Mouse (Mus musculus) embryonic facial prominence, embryonic 13.5 days (tissue): Measurements from ENCODE around the gene Fam122a. TPM values are rescaled to one million over a fixed set of nuclear protein-coding genes. Genes with fewer than 3 reads are reported as not detected.

Source experiments
- ATAC-seq: fragments of 200-750 bp; cut with Nextera tagmentation; 2 replicates; pipeline ENCODE4 v1.8.0; 2017; ENCODE audit warnings: low read depth; ENCODE audit not compliant: insufficient number of reproducible peaks, insufficient read depth, low FRiP score, low TSS enrichment
- H3K27ac ChIP-seq: fragments of 300-500 bp; sonication (generic); 2 replicates; pipeline ENCODE4 v1.5.1; 2015; ENCODE audit warnings: moderate library complexity, mild to moderate bottlenecking, inconsistent platforms
- H3K27me3 ChIP-seq: fragments of 300-500 bp; sonication (generic); 2 replicates; pipeline ENCODE4 v1.6.1; 2015; ENCODE audit warnings: mild to moderate bottlenecking, inconsistent platforms
- H3K36me3 ChIP-seq: fragments of 300-500 bp; sonication (generic); 2 replicates; pipeline ENCODE4 v1.6.1; 2015; ENCODE audit warnings: mild to moderate bottlenecking, inconsistent platforms
- H3K4me1 ChIP-seq: fragments of 300-500 bp; sonication (generic); 2 replicates; pipeline ENCODE4 v1.6.1; 2015; ENCODE audit warnings: inconsistent platforms
- H3K4me2 ChIP-seq: fragments of 300-500 bp; sonication (generic); 2 replicates; pipeline ENCODE4 v1.6.1; 2015; ENCODE audit warnings: moderate library complexity, mild to moderate bottlenecking, inconsistent platforms
- H3K4me3 ChIP-seq: fragments of 300-500 bp; sonication (generic); 2 replicates; pipeline ENCODE4 v1.5.1; 2015; ENCODE audit warnings: mild to moderate bottlenecking, inconsistent platforms
- H3K9ac ChIP-seq: fragments of 300-500 bp; sonication (generic); 2 replicates; pipeline ENCODE4 v1.6.1; 2015; ENCODE audit warnings: mild to moderate bottlenecking, inconsistent platforms
- H3K9me3 ChIP-seq: fragments of 300-500 bp; sonication (generic); 2 replicates; pipeline ENCODE4 v1.6.1; 2016; ENCODE audit warnings: inconsistent platforms
- WGBS: fragments of 180-500 bp; shearing (Covaris S2); methylation state at CpG from one replicate; pipeline ENCODE4 v1.1.7; 2015; ENCODE audit warnings: mixed read lengths; 5-methylcytosine and 5-hydroxymethylcytosine counted together
- polyA plus RNA-seq: library from polyadenylated mRNA; unstranded; fragments of >200 nt; fragmentation: Nextera tagmentation; extraction: Ambion mirVana; gene quantifications from 2 replicates; pipeline ENCODE4 v1.2.1, GENCODE M21; 2015

The Fam122a gene
- polyA plus RNA-seq, 1 experiment from 2014 or later: 59.4 TPM

GRCm38 (mm10) chr19:24511939-24512338, 34.8 kb upstream of the Fam122a start:
- no peaks in the 10 kb centered on the region for H3K36me3 ChIP-seq
- whole genome bisulfite sequencing: 87% methylated on average over 7 of the region's 7 CpGs
- H3K9ac ChIP-seq: no peak overlapping the region
- no peaks in the 10 kb centered on the region for H3K27me3 ChIP-seq
- no peak overlapping the region for H3K27ac ChIP-seq
- no peak for ATAC-seq
- peaks cover 5% of the 10 kb centered on the region; the same call in 1 of the 2 replicates for H3K4me1 ChIP-seq
- no peak overlapping the region for H3K4me3 ChIP-seq
- no peaks in the 10 kb centered on the region for H3K9me3 ChIP-seq
- H3K4me2 ChIP-seq: no peak overlapping the region

- ATAC-seq: no peak
- Histone ChIP-seq H3K4me2 (no peak overlapping the region), H3K9me3 (no peaks in the 10 kb centered on the region), H3K27ac (no peak overlapping the region), H3K27me3 (no peaks in the 10 kb centered on the region), H3K9ac (no peak overlapping the region), H3K4me3 (no peak overlapping the region), H3K36me3 (no peaks in the 10 kb centered on the region), H3K4me1 (peaks cover 5% of the 10 kb centered on the region; the same call in 1 of the 2 replicates)
- WGBS: 86% methylated on average over 6 of the region's 6 CpGs
Observed at GRCm38 (mm10) chr19:24509391-24509790, 32.2 kb upstream of the Fam122a start.

GRCm38 (mm10) chr19:24508087-24508767, 31.1 kb upstream of the Fam122a start:
- H3K9ac ChIP-seq: no peak overlapping the region
- no peaks in the 10 kb centered on the region for H3K36me3 ChIP-seq
- no peaks in the 10 kb centered on the region for H3K27me3 ChIP-seq
- WGBS: 36% methylated on average over 13 of the region's 13 CpGs
- H3K4me2 ChIP-seq: no peak overlapping the region
- H3K4me3 ChIP-seq: no peak overlapping the region
- H3K4me1 ChIP-seq: peaks cover 5% of the 10 kb centered on the region; the same call in 1 of the 2 replicates
- ATAC-seq: no peak
- H3K9me3 ChIP-seq: no peaks in the 10 kb centered on the region
- H3K27ac ChIP-seq: no peak overlapping the region

- Histone ChIP-seq H3K27me3 (no peaks in the 10 kb centered on the region), H3K27ac (no peak overlapping the region), H3K36me3 (no peaks in the 10 kb centered on the region), H3K9ac (no peak overlapping the region), H3K9me3 (no peaks in the 10 kb centered on the region), H3K4me1 (peaks cover 5% of the 10 kb centered on the region; the same call in 1 of the 2 replicates), H3K4me2 (no peak overlapping the region), H3K4me3 (no peak overlapping the region)
- ATAC-seq: no peak
- WGBS: 85% methylated on average over 10 of the region's 10 CpGs
Observed at GRCm38 (mm10) chr19:24502736-24503421, 25.7 kb upstream of the Fam122a start.

- no peak overlapping the region for H3K27ac ChIP-seq
- no peak for ATAC-seq
- H3K36me3 ChIP-seq: no peaks in the 10 kb centered on the region
- no peaks in the 10 kb centered on the region for H3K27me3 ChIP-seq
- H3K4me3 ChIP-seq: no peak overlapping the region
- H3K4me1 ChIP-seq: no peaks in the 10 kb centered on the region
- no peaks in the 10 kb centered on the region for H3K9me3 ChIP-seq
- H3K4me2 ChIP-seq: no peak overlapping the region
- H3K9ac ChIP-seq: no peak overlapping the region
Observed at GRCm38 (mm10) chr19:24501525-24501924, 24.4 kb upstream of the Fam122a start.

- no peak overlapping the region for H3K4me3 ChIP-seq
- H3K9me3 ChIP-seq: no peaks in the 10 kb centered on the region
- H3K36me3 ChIP-seq: no peaks in the 10 kb centered on the region
- 88% methylated on average over 5 of the region's 5 CpGs for WGBS
- no peak overlapping the region for H3K9ac ChIP-seq
- ATAC-seq: no peak
- H3K4me1 ChIP-seq: no peaks in the 10 kb centered on the region
- no peak overlapping the region for H3K27ac ChIP-seq
- no peaks in the 10 kb centered on the region for H3K27me3 ChIP-seq
- no peak overlapping the region for H3K4me2 ChIP-seq
Observed at GRCm38 (mm10) chr19:24500431-24500830, 23.3 kb upstream of the Fam122a start.

- ATAC-seq: no peak
- Histone ChIP-seq H3K4me1 (no peaks in the 10 kb centered on the region), H3K36me3 (no peaks in the 10 kb centered on the region), H3K27ac (no peak overlapping the region), H3K4me3 (no peak overlapping the region), H3K27me3 (no peaks in the 10 kb centered on the region), H3K4me2 (no peak overlapping the region), H3K9ac (no peak overlapping the region), H3K9me3 (no peaks in the 10 kb centered on the region)
- 77% methylated on average over 3 of the region's 3 CpGs for WGBS
Observed at GRCm38 (mm10) chr19:24499291-24499690, 22.1 kb upstream of the Fam122a start.

GRCm38 (mm10) chr19:24493887-24494286, 16.7 kb upstream of the Fam122a start:
- 81% methylated on average over 4 of the region's 4 CpGs for WGBS
- no peaks in the 10 kb centered on the region for H3K4me1 ChIP-seq
- H3K9me3 ChIP-seq: no peaks in the 10 kb centered on the region
- no peak overlapping the region for H3K27ac ChIP-seq
- H3K4me2 ChIP-seq: no peak overlapping the region
- H3K4me3 ChIP-seq: no peak overlapping the region
- no peaks in the 10 kb centered on the region for H3K27me3 ChIP-seq
- H3K9ac ChIP-seq: no peak overlapping the region
- no peaks in the 10 kb centered on the region for H3K36me3 ChIP-seq
- no peak for ATAC-seq

GRCm38 (mm10) chr19:24491824-24492223, 14.7 kb upstream of the Fam122a start:
- no peaks in the 10 kb centered on the region for H3K27me3 ChIP-seq
- no peak for ATAC-seq
- H3K4me2 ChIP-seq: no peak overlapping the region
- no peaks in the 10 kb centered on the region for H3K36me3 ChIP-seq
- H3K9me3 ChIP-seq: no peaks in the 10 kb centered on the region
- no peak overlapping the region for H3K27ac ChIP-seq
- no peak overlapping the region for H3K9ac ChIP-seq
- WGBS: 33% methylated on average over 3 of the region's 3 CpGs
- no peak overlapping the region for H3K4me3 ChIP-seq
- no peaks in the 10 kb centered on the region for H3K4me1 ChIP-seq

GRCm38 (mm10) chr19:24490275-24490674, 13.1 kb upstream of the Fam122a start:
- no peak overlapping the region for H3K4me2 ChIP-seq
- H3K4me1 ChIP-seq: no peaks in the 10 kb centered on the region

GRCm38 (mm10) chr19:24486433-24487296, 9.5 kb upstream of the Fam122a start:
- H3K9me3 ChIP-seq: no peaks in the 10 kb centered on the region
- no peak overlapping the region for H3K27ac ChIP-seq
- 70% methylated on average over 8 of the region's 8 CpGs for WGBS
- no peak overlapping the region for H3K9ac ChIP-seq
- no peak overlapping the region for H3K4me3 ChIP-seq
- H3K27me3 ChIP-seq: no peaks in the 10 kb centered on the region
- no peaks in the 10 kb centered on the region for H3K4me1 ChIP-seq
- H3K4me2 ChIP-seq: no peak overlapping the region
- no peaks in the 10 kb centered on the region for H3K36me3 ChIP-seq
- no peak for ATAC-seq

More at GRCm38 (mm10) chr19:24490275-24490674, 13.1 kb upstream of the Fam122a start:
- H3K27me3 ChIP-seq: no peaks in the 10 kb centered on the region
- no peaks in the 10 kb centered on the region for H3K9me3 ChIP-seq
- no peaks in the 10 kb centered on the region for H3K36me3 ChIP-seq
- no peak overlapping the region for H3K9ac ChIP-seq
- no peak overlapping the region for H3K4me3 ChIP-seq
- H3K27ac ChIP-seq: no peak overlapping the region
- WGBS: 76% methylated on average over 5 of the region's 5 CpGs
- ATAC-seq: no peak
